ENCODE assay signal across 9 mouse cellular contexts in the genomic region with DNA sequence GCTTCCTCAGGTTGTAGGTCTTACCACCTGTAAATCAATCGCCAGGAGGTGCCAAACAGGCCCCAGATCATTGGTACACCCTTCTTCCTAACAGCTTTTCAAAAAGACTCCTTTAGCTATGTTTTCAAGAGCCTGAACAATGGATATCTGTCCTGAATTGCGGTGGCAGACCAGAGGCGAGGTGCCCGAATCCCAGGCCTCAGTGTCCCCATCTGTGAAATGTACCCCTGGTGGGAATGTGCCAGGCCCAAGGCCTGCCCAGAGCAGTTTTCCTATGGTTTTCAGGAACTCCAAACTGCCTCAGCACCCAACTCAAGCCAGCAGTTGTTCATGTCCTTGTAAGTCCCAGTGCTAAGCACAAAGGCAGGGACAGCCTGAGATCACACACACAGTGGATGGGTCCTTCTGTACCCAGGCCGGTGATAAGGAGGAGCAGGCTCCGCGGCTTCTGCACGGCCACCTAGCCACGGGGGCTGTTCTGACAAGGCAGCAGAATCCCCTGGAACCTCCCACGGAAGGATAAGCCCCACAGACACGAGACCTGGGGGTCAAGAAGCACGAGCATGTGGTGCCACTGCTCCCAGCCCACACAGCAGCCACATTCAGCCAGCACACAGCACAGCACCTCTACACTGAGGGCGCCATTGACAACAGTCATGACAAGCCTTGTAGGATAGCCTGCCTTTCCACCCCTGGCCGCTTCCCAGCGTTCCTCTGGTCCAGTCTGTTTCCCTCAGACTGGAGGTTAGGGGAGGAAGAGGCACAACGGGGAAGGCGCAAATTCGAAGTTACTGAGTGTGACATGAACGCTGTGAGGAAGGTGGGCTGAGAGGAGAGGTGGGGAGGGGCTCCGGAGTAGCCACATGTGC. TPM values are rescaled to one million over a fixed set of nuclear protein-coding genes. Genes with fewer than 3 reads are reported as not detected.
A peak's percentile ranks its signal among the peaks of the same experiment; 100 is the strongest.
DNase-seq lines count a peak whose midpoint lies in the region; ATAC-seq and TF ChIP-seq lines count a peak whose summit lies in the region.
"Had no signal": no experiment of that assay in that cellular context is flagged by ENCODE, and none has a peak within 500 bp of the region (broad histone marks: within the 10 kb centered on the region; RNA-seq: fewer than 3 reads in every experiment).

No protein-coding gene starts in this region.

- peaks cover 81% of the 10 kb centered on the region for H3K4me1 ChIP-seq in heart, embryonic 11.5 days (ENCODE audit: control insufficient read depth, insufficient read depth, low read length)
- H3K4me1 ChIP-seq in bone marrow, adult 2 months (ENCODE audit: control insufficient read depth, insufficient read depth, low read length), result peaks cover 18% of the 10 kb centered on the region
- peaks cover 61% of the 10 kb centered on the region for H3K4me1 ChIP-seq in hindbrain, embryonic 11.5 days (replicated peaks; ENCODE audit: control insufficient read depth, insufficient read depth, low read length)
- H3K4me1 ChIP-seq in midbrain, embryonic 13.5 days (replicated peaks), result peaks cover 87% of the 10 kb centered on the region

- WGBS in heart, embryonic 11.5 days (ENCODE audit: insufficient replicate concordance), result 34% methylated on average over 20 of the region's 20 CpGs
- 59% methylated on average over 20 of the region's 20 CpGs for WGBS in bone marrow, adult 2 months
- WGBS in hindbrain, embryonic 11.5 days, result 22% methylated on average over 20 of the region's 20 CpGs
- 11% methylated on average over 20 of the region's 20 CpGs for WGBS in midbrain, embryonic 13.5 days

- no peaks in the 10 kb centered on the region for H3K9me3 ChIP-seq in heart, embryonic 11.5 days (replicated peaks; ENCODE audit: control insufficient read depth, low read length)
- H3K9me3 ChIP-seq in hindbrain, embryonic 11.5 days (ENCODE audit: control insufficient read depth, low read length), result no peaks in the 10 kb centered on the region
- H3K9me3 ChIP-seq in midbrain, embryonic 13.5 days, result no peaks in the 10 kb centered on the region

- peak overlapping the region; percentile 44 for H3K4me2 ChIP-seq in heart, embryonic 11.5 days
- peak overlapping the region; percentile 26 for H3K4me2 ChIP-seq in hindbrain, embryonic 11.5 days (replicated peaks; ENCODE audit: low read depth, low read length)
- peak overlapping the region; percentile 90 for H3K4me2 ChIP-seq in midbrain, embryonic 13.5 days (replicated peaks)

- no peak for ATAC-seq in heart, embryonic 11.5 days (replicated peaks; ENCODE audit: insufficient number of reproducible peaks, low FRiP score, low TSS enrichment)
- ATAC-seq in hindbrain, embryonic 11.5 days (ENCODE audit: low FRiP score), result no peak
- no peak for ATAC-seq in midbrain, embryonic 13.5 days

- H3K9ac ChIP-seq in heart, embryonic 11.5 days (ENCODE audit: low read depth, low read length), result peak overlapping the region; percentile 67
- H3K9ac ChIP-seq in hindbrain, embryonic 11.5 days (ENCODE audit: low read depth, low read length), result peak overlapping the region; percentile 64
- H3K9ac ChIP-seq in midbrain, embryonic 13.5 days (replicated peaks), result peak overlapping the region; percentile 71

- TF ChIP-seq POLR2A in bone marrow, adult 2 months (IDR thresholded peaks at IDR 0.05; ENCODE audit: borderline replicate concordance, control insufficient read depth, low read depth, low read length), result no peak

- DNase-seq in heart, postnatal 36 days, result no peak
- peak; percentile 44 for DNase-seq in hindbrain, embryonic 11.5 days (ENCODE audit: low spot score)
- DNase-seq in left cerebral cortex, adult 9 months (ENCODE audit: low spot score in 2 of 2), result no peak
- DNase-seq in retina, embryonic 14.5 days (ENCODE audit: low spot score), result no peak
- DNase-seq in gastrocnemius, postnatal 14 days, result no peak

- H3K4me3 ChIP-seq in heart, embryonic 11.5 days (ENCODE audit: low read depth, low read length), result no peak overlapping the region
- no peak overlapping the region for H3K4me3 ChIP-seq in bone marrow, adult 2 months (replicated peaks; ENCODE audit: control insufficient read depth, low read depth, low read length)
- peak overlapping the region; percentile 6; the same call in 1 of the 2 replicates for H3K4me3 ChIP-seq in hindbrain, embryonic 11.5 days (ENCODE audit: low read depth, low read length)
- peak overlapping the region; percentile 9; the same call in 1 of the 2 replicates for H3K4me3 ChIP-seq in midbrain, embryonic 13.5 days (replicated peaks)
- H3K4me3 ChIP-seq: erythroblast, embryonic 14.5 days had no signal

- TF ChIP-seq CTCF in bone marrow, adult 2 months (IDR thresholded peaks at IDR 0.05; ENCODE audit: control insufficient read depth, insufficient read depth, low read length), result no peak

- H3K27me3 ChIP-seq in heart, embryonic 11.5 days (ENCODE audit: control insufficient read depth, insufficient read depth, low read length), result no peaks in the 10 kb centered on the region
- H3K27me3 ChIP-seq in hindbrain, embryonic 11.5 days (ENCODE audit: control insufficient read depth, insufficient read depth, low read length), result no peaks in the 10 kb centered on the region
- H3K27me3 ChIP-seq in midbrain, embryonic 13.5 days, result no peaks in the 10 kb centered on the region

- H3K36me3 ChIP-seq in heart, embryonic 11.5 days (ENCODE audit: control insufficient read depth, insufficient read depth, low read length), result peaks cover 7% of the 10 kb centered on the region; the same call in 1 of the 2 replicates
- H3K36me3 ChIP-seq in hindbrain, embryonic 11.5 days (ENCODE audit: control insufficient read depth, insufficient read depth, low read length), result 0 out of 2 replicates have a peak, but pooled peaks cover 8% of the 10 kb centered on the region
- peaks cover 24% of the 10 kb centered on the region for H3K36me3 ChIP-seq in midbrain, embryonic 13.5 days

- intact Hi-C loops in heart, postnatal 36 days (cut with DNase I), result no loop called here
- intact Hi-C loops in gastrocnemius, postnatal 14 days (cut with DNase I; ENCODE audit: low total_unique reads), result no loop called here

- peak overlapping the region; percentile 82 for H3K27ac ChIP-seq in heart, embryonic 11.5 days (ENCODE audit: low read depth, low read length)
- H3K27ac ChIP-seq in bone marrow, adult 2 months (ENCODE audit: control insufficient read depth, insufficient read depth, low read depth, low read length, poor library complexity), result peak overlapping the region; percentile 41
- H3K27ac ChIP-seq in hindbrain, embryonic 11.5 days (ENCODE audit: low read depth, low read length), result peak overlapping the region; percentile 99
- H3K27ac ChIP-seq in midbrain, embryonic 13.5 days, result peak overlapping the region; percentile 98

RNA-seq across cellular contexts. Expression of a gene that starts 7.5 kb away (rescaled TPM):
- 308 and 316 TPM in 2 replicates for polyA plus RNA-seq in heart, embryonic 11.5 days (2014; fragmentation: Nextera tagmentation; extraction: Ambion mirVana)
- 100 to 1,000 TPM; 248 to 259 TPM for total RNA-seq in heart, postnatal 36 days (2021)
- 198 and 273 TPM in 2 replicates for polyA plus RNA-seq in bone marrow, adult 2 months (2011; ENCODE audit: insufficient read depth, insufficient read length, low replicate concordance, missing spikeins)
- polyA plus RNA-seq in hindbrain, embryonic 11.5 days (2014; fragmentation: Nextera tagmentation; extraction: Ambion mirVana), result 529 and 534 TPM in 2 replicates
- 399 and 416 TPM in 2 replicates for polyA plus RNA-seq in midbrain, embryonic 13.5 days (2015; fragmentation: Nextera tagmentation; extraction: Ambion mirVana)
- 100 to 1,000 TPM; 139 to 152 TPM for total RNA-seq in gastrocnemius, postnatal 14 days (2021)

RNA-seq across cellular contexts. Expression of a gene that starts 18.6 kb away (rescaled TPM):
- 5.1 and 5.3 TPM in 2 replicates for polyA plus RNA-seq in heart, embryonic 11.5 days (2014; fragmentation: Nextera tagmentation; extraction: Ambion mirVana)
- 10 to 100 TPM; 18.5 to 22.0 TPM for total RNA-seq in heart, postnatal 36 days (2021)
- polyA plus RNA-seq in bone marrow, adult 2 months (2011; ENCODE audit: insufficient read depth, insufficient read length, low replicate concordance, missing spikeins), result 2.1 TPM in 1 of 2 replicates, not detected in the other
- 1.4 and 1.6 TPM in 2 replicates for polyA plus RNA-seq in hindbrain, embryonic 11.5 days (2014; fragmentation: Nextera tagmentation; extraction: Ambion mirVana)
- 2.3 and 2.7 TPM in 2 replicates for polyA plus RNA-seq in midbrain, embryonic 13.5 days (2015; fragmentation: Nextera tagmentation; extraction: Ambion mirVana)
- 10 to 100 TPM; 27.6 to 35.2 TPM for total RNA-seq in gastrocnemius, postnatal 14 days (2021)
- polyA plus RNA-seq: erythroblast, embryonic 14.5 days had no signal

RNA-seq across cellular contexts. Expression of a gene that starts 40.2 kb away (rescaled TPM):
- polyA plus RNA-seq in heart, embryonic 11.5 days (2014; fragmentation: Nextera tagmentation; extraction: Ambion mirVana), result 57.5 and 59.1 TPM in 2 replicates
- total RNA-seq in heart, postnatal 36 days (2021), result 10 to 100 TPM; 48.4 to 51.2 TPM
- polyA plus RNA-seq in bone marrow, adult 2 months (2011; ENCODE audit: insufficient read depth, insufficient read length, low replicate concordance, missing spikeins), result 172 and 173 TPM in 2 replicates
- 26.9 and 27.7 TPM in 2 replicates for polyA plus RNA-seq in hindbrain, embryonic 11.5 days (2014; fragmentation: Nextera tagmentation; extraction: Ambion mirVana)
- 13.5 and 14.7 TPM in 2 replicates for polyA plus RNA-seq in midbrain, embryonic 13.5 days (2015; fragmentation: Nextera tagmentation; extraction: Ambion mirVana)
- total RNA-seq in gastrocnemius, postnatal 14 days (2021), result 10 to 100 TPM; 33.5 to 42.7 TPM

RNA-seq across cellular contexts. Expression of a gene that starts 41.7 kb away (rescaled TPM):
- 2.8 and 3.3 TPM in 2 replicates for polyA plus RNA-seq in heart, embryonic 11.5 days (2014; fragmentation: Nextera tagmentation; extraction: Ambion mirVana)
- 10 to 100 TPM; 66.0 to 80.3 TPM for total RNA-seq in heart, postnatal 36 days (2021)
- polyA plus RNA-seq in bone marrow, adult 2 months (2011; ENCODE audit: insufficient read depth, insufficient read length, low replicate concordance, missing spikeins), result 1.8 and 4.7 TPM in 2 replicates
- polyA plus RNA-seq in hindbrain, embryonic 11.5 days (2014; fragmentation: Nextera tagmentation; extraction: Ambion mirVana), result 8.0 and 9.8 TPM in 2 replicates
- polyA plus RNA-seq in midbrain, embryonic 13.5 days (2015; fragmentation: Nextera tagmentation; extraction: Ambion mirVana), result 18.7 and 22.0 TPM in 2 replicates
- total RNA-seq in gastrocnemius, postnatal 14 days (2021), result 10 to 100 TPM; 29.8 to 57.1 TPM

RNA-seq across cellular contexts. Expression of a gene that starts 47.0 kb away (rescaled TPM):
- polyA plus RNA-seq in heart, embryonic 11.5 days (2014; fragmentation: Nextera tagmentation; extraction: Ambion mirVana), result 0.14 and 0.33 TPM in 2 replicates
- total RNA-seq in heart, postnatal 36 days (2021), result under 1 TPM; 0.36 to 0.46 TPM
- polyA plus RNA-seq in bone marrow, adult 2 months (2011; ENCODE audit: insufficient read depth, insufficient read length, low replicate concordance, missing spikeins), result 2.8 TPM in 1 of 2 replicates, not detected in the other
- 0.18 and 0.39 TPM in 2 replicates for polyA plus RNA-seq in hindbrain, embryonic 11.5 days (2014; fragmentation: Nextera tagmentation; extraction: Ambion mirVana)
- polyA plus RNA-seq in midbrain, embryonic 13.5 days (2015; fragmentation: Nextera tagmentation; extraction: Ambion mirVana), result 1.1 and 1.8 TPM in 2 replicates
- total RNA-seq in gastrocnemius, postnatal 14 days (2021), result under 1 TPM; 0.23 to 0.49 TPM
- polyA plus RNA-seq: erythroblast, embryonic 14.5 days had no signal

Comparison
In these comparisons a context has a peak if more than half of its experiments do, and no peak if none do; other contexts are left out.
1. H3K27ac ChIP-seq: peak in every context shown above with its lines; median percentile 99 in hindbrain, embryonic 11.5 days; 98 in midbrain, embryonic 13.5 days; 82 in heart, embryonic 11.5 days; 41 in bone marrow, adult 2 months.
2. H3K4me2 ChIP-seq: peak in every context shown above with its lines; median percentile 90 in midbrain, embryonic 13.5 days; 44 in heart, embryonic 11.5 days; 26 in hindbrain, embryonic 11.5 days.
3. H3K4me3 ChIP-seq: peak in hindbrain, embryonic 11.5 days (single experiment) and midbrain, embryonic 13.5 days (single experiment); none in heart, embryonic 11.5 days (single experiment) and bone marrow, adult 2 months (single experiment).
4. Peak in every context shown above with its lines, with median percentiles within 50 percentile points of each other: H3K9ac ChIP-seq.